Mouse (Mus musculus) hindbrain, embryonic 14.5 days (tissue): Measurements from ENCODE around the gene Mettl7a2. TPM values are rescaled to one million over a fixed set of nuclear protein-coding genes. Genes with fewer than 3 reads are reported as not detected.
"Not testable (repeated sequence)": the region's sequence is repeated elsewhere in the genome, so short reads cannot be mapped to it uniquely, and the experiment has no call there.

Experiments
- ATAC-seq: fragments of 200-750 bp; cut with Nextera tagmentation; 2 replicates; pipeline ENCODE4 v1.8.0; 2017; ENCODE audit warnings: moderate number of reproducible peaks, mild to moderate bottlenecking, moderate TSS enrichment, moderate library complexity; ENCODE audit not compliant: low FRiP score
- DNase-seq: peaks from one replicate; pipeline ENCODE4 v3.0.0-alpha.2; 2015; ENCODE audit warnings: low spot score
- H3K27ac ChIP-seq: fragments of 300-500 bp; sonication (generic); 2 replicates; pipeline ENCODE4 v1.5.1; 2014; ENCODE audit warnings: mild to moderate bottlenecking, moderate library complexity
- H3K27me3 ChIP-seq: fragments of 300-500 bp; sonication (generic); 2 replicates; pipeline ENCODE4 v1.6.1; 2014; ENCODE audit warnings: mild to moderate bottlenecking, low read length, mixed read lengths; ENCODE audit not compliant: control insufficient read depth, insufficient read depth
- H3K36me3 ChIP-seq: fragments of 300-500 bp; sonication (generic); replicated peaks from 2 replicates; pipeline ENCODE4 v1.6.1; 2014; ENCODE audit not compliant: control insufficient read depth, insufficient read depth
- H3K4me1 ChIP-seq: fragments of 300-500 bp; sonication (generic); replicated peaks from 2 replicates; pipeline ENCODE4 v1.6.1; 2014; ENCODE audit warnings: antibody characterized with exemption, low read length, mixed read lengths; ENCODE audit not compliant: control insufficient read depth, insufficient read depth
- H3K4me2 ChIP-seq: fragments of 300-500 bp; sonication (generic); replicated peaks from 2 replicates; pipeline ENCODE4 v1.6.1; 2014; ENCODE audit warnings: mild to moderate bottlenecking, moderate library complexity
- H3K4me3 ChIP-seq: fragments of 300-500 bp; sonication (generic); replicated peaks from 2 replicates; pipeline ENCODE4 v1.5.1; 2014; ENCODE audit warnings: mild to moderate bottlenecking, low read length
- H3K9ac ChIP-seq: fragments of 300-500 bp; sonication (generic); 2 replicates; pipeline ENCODE4 v1.6.1; 2014
- H3K9me3 ChIP-seq: fragments of 300-500 bp; sonication (generic); 2 replicates; pipeline ENCODE4 v1.6.1; 2016; ENCODE audit warnings: low read length; ENCODE audit not compliant: control insufficient read depth
- WGBS: fragments of 180-500 bp; shearing (Covaris S2); extraction: QIAGEN DNeasy Blood & Tissue Kit; methylation state at CpG from one replicate; pipeline ENCODE4 v1.1.7; 2014; 5-methylcytosine and 5-hydroxymethylcytosine counted together
- polyA plus RNA-seq: library from polyadenylated mRNA; unstranded; fragments of >200 nt; fragmentation: Nextera tagmentation; extraction: Ambion mirVana; gene quantifications from 2 replicates; pipeline ENCODE4 v1.2.1, GENCODE M21; 2014

Mettl7a2 gene
- polyA plus RNA-seq, 1 experiment from 2014 or later: not detected

GRCm38 (mm10) chr15:100334629-100335028, 18.4 kb upstream of the Mettl7a2 start, which contains the start of gene Mettl7a3:
Gene Mettl7a3 (plus strand): TSS chr15:100334929.
- Histone ChIP-seq H3K4me2 (no peak within 1 kb of the TSS), H3K9me3 (no peaks in the 10 kb centered on the region), H3K36me3 (no peaks in the 10 kb centered on the region), H3K27ac (no peak within 1 kb of the TSS), H3K4me3 (no peak within 1 kb of the TSS), H3K4me1 (no peaks in the 10 kb centered on the region), H3K9ac (no peak within 1 kb of the TSS), H3K27me3 (no peaks in the 10 kb centered on the region)
- no peak for ATAC-seq
- 69% methylated on average over 10 of the region's 10 CpGs for WGBS
- DNase-seq: no peak

GRCm38 (mm10) chr15:100337328-100337727, 15.7 kb upstream of the Mettl7a2 start:
- not testable (repeated sequence) for ATAC-seq, H3K9ac ChIP-seq

GRCm38 (mm10) chr15:100337847-100338246, 15.2 kb upstream of the Mettl7a2 start:
- H3K36me3 ChIP-seq, H3K4me2 ChIP-seq, H3K27ac ChIP-seq, H3K4me1 ChIP-seq, H3K4me3 ChIP-seq, H3K9me3 ChIP-seq, DNase-seq, H3K27me3 ChIP-seq, ATAC-seq, H3K9ac ChIP-seq: not testable (repeated sequence)
- WGBS: 47% methylated on average over 10 of the region's 10 CpGs

More at GRCm38 (mm10) chr15:100337328-100337727, 15.7 kb upstream of the Mettl7a2 start:
- H3K27me3 ChIP-seq, H3K4me3 ChIP-seq, H3K9me3 ChIP-seq, DNase-seq, H3K4me1 ChIP-seq, H3K4me2 ChIP-seq, H3K27ac ChIP-seq, H3K36me3 ChIP-seq: not testable (repeated sequence)

- H3K4me2 ChIP-seq, H3K4me1 ChIP-seq, H3K27me3 ChIP-seq, H3K9me3 ChIP-seq, H3K9ac ChIP-seq, ATAC-seq, DNase-seq, H3K27ac ChIP-seq, H3K36me3 ChIP-seq, H3K4me3 ChIP-seq: not testable (repeated sequence)
- WGBS: 81% methylated on average over 4 of the region's 5 CpGs
Measured at GRCm38 (mm10) chr15:100341314-100341980, 11.6 kb upstream of the Mettl7a2 start.

- H3K27ac ChIP-seq: no peak overlapping the region
- ATAC-seq: no peak
- H3K36me3 ChIP-seq: no peaks in the 10 kb centered on the region
- no peaks in the 10 kb centered on the region for H3K9me3 ChIP-seq
- H3K4me2 ChIP-seq: no peak overlapping the region
- no peak overlapping the region for H3K4me3 ChIP-seq
- no peak for DNase-seq
- H3K9ac ChIP-seq: no peak overlapping the region
- no peaks in the 10 kb centered on the region for H3K4me1 ChIP-seq
- H3K27me3 ChIP-seq: no peaks in the 10 kb centered on the region
Measured at GRCm38 (mm10) chr15:100345484-100345883, 7.5 kb upstream of the Mettl7a2 start.

GRCm38 (mm10) chr15:100346761-100347160, 6.2 kb upstream of the Mettl7a2 start:
- Histone ChIP-seq H3K36me3 (no peaks in the 10 kb centered on the region), H3K4me1 (no peaks in the 10 kb centered on the region), H3K27ac (no peak overlapping the region), H3K9ac (no peak overlapping the region), H3K27me3 (no peaks in the 10 kb centered on the region), H3K9me3 (no peaks in the 10 kb centered on the region), H3K4me2 (no peak overlapping the region), H3K4me3 (no peak overlapping the region)
- WGBS: 62% methylated on average over 14 of the region's 14 CpGs
- ATAC-seq: no peak
- DNase-seq: no peak

GRCm38 (mm10) chr15:100349496-100349895, 3.5 kb upstream of the Mettl7a2 start:
- WGBS: 63% methylated on average over 2 of the region's 2 CpGs
- no peak overlapping the region for H3K27ac ChIP-seq
- no peaks in the 10 kb centered on the region for H3K4me1 ChIP-seq

GRCm38 (mm10) chr15:100351501-100352060, 1.4 kb upstream of the Mettl7a2 start:
- H3K4me1 ChIP-seq: no peaks in the 10 kb centered on the region
- H3K4me3 ChIP-seq: no peak overlapping the region
- H3K9me3 ChIP-seq: no peaks in the 10 kb centered on the region
- no peaks in the 10 kb centered on the region for H3K36me3 ChIP-seq
- WGBS: 77% methylated on average over 6 of the region's 6 CpGs
- DNase-seq (no peak), ATAC-seq (no peak)
- H3K9ac ChIP-seq: no peak overlapping the region
- H3K4me2 ChIP-seq: no peak overlapping the region
- no peak overlapping the region for H3K27ac ChIP-seq
- no peaks in the 10 kb centered on the region for H3K27me3 ChIP-seq

More at GRCm38 (mm10) chr15:100349496-100349895, 3.5 kb upstream of the Mettl7a2 start:
- no peaks in the 10 kb centered on the region for H3K9me3 ChIP-seq
- DNase-seq: no peak
- no peaks in the 10 kb centered on the region for H3K36me3 ChIP-seq
- no peak overlapping the region for H3K4me3 ChIP-seq
- no peak overlapping the region for H3K4me2 ChIP-seq
- H3K27me3 ChIP-seq: no peaks in the 10 kb centered on the region
- H3K9ac ChIP-seq: no peak overlapping the region
- no peak for ATAC-seq

GRCm38 (mm10) chr15:100353399-100353798, 399 bp downstream of the Mettl7a2 start:
- H3K9ac ChIP-seq, H3K4me2 ChIP-seq, H3K27ac ChIP-seq, DNase-seq, H3K4me3 ChIP-seq, H3K27me3 ChIP-seq, ATAC-seq, H3K4me1 ChIP-seq, H3K9me3 ChIP-seq, H3K36me3 ChIP-seq: not testable (repeated sequence)
- WGBS: 91% methylated on average over 10 of the region's 22 CpGs
